Mouse (Mus musculus) lung, postnatal 4 days (tissue): ENCODE measurements at regions not wholly inside any gene's neighbourhood (a gene's known extent, or its start where the extent isn't known, plus 50 kb on each side); places are given as distances from the start of the nearest gene placed in this dataset.
"Not testable (repeated sequence)": the region's sequence is repeated elsewhere in the genome, so short reads cannot be mapped to it uniquely, and the experiment has no call there.

Experiments
- DNase-seq, 2 experiments: peaks; one replicate each; pipeline ENCODE4 v3.0.0; 2021

DNA sequence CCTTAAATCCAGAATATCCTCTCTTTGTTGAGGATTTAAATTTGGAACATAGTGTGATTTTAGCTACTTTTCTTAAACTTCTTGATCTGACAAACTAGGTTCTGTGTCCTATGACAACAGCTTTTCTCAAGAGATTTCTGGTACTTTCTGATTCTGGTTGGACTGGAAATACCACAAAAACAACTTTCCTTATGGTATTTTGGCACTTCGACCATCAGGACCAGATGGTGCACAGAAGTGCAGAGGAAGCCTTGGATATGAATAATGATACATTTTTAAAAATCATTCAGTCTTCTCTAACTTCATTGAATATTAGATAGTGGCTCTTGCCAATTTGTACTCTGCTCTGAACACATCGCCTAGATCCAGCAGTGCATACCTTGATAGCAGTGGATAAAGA, 303.8 kb upstream of the Flrt2 start:
- DNase-seq: no peak

DNA sequence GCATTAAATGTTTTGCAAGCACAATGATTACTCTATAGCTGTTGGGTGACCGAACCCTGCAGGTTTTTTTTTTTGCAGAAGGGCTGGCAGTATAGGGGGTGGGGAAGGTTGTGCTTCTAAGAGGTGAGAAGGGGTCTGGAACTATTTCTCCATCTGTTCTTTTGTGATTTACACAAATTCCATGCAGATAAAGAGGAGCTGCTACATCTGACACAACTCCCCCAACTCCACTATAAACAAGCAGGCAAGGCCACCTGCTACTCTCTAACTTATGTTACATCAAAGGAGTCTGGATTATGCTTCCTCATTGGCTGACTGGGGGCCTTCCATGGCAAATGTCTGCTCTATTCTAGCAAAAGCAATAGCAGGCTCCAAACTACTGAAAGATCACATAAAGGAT, 299.2 kb upstream of the Flrt2 start:
- DNase-seq: no peak

DNA sequence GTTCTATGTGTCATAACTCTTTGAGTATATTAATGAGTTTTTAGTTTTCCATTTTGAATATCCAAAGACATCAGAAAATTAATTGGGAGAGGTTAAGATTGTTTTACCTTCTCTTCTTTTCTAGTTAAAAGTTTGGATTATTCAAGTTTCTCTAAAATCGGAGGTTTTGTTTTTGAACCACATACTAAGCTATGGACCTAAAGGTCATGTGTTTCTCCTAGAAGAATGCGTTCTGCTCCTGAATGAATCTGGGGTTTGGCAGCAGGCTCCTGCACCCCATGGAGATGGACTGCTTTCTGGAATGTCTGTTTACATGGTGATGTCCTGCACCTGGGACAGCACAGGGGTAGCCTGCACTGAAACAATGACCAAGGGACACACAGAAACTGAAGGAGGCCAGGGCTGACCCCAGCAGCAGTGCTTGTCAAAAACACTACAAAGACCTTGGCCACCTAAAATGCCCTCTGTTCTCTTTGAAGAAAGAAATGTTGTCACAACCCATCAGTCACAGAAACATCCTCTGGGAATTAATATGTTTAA, 297.0 kb upstream of the Flrt2 start:
- no peak for DNase-seq

DNA sequence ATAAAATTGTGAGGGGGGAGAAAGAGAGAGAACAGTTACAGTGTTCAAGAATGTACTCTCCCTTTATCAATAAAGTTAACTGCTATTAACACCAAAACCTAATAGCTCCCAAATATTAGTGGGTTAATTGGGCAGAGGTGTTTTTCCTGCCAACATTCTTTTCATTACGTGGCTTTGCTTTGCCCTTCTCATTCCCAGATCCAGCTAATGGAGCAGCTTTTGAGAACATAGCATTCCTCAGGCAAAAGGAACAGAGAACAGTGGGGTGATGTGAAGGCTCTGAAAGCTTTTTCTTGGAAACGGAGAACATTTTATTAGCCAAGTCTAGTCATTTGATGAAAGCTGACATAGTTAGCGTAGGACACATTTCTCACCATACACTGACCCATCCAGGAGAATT, 271.2 kb upstream of the Flrt2 start:
- no peak for DNase-seq

DNA sequence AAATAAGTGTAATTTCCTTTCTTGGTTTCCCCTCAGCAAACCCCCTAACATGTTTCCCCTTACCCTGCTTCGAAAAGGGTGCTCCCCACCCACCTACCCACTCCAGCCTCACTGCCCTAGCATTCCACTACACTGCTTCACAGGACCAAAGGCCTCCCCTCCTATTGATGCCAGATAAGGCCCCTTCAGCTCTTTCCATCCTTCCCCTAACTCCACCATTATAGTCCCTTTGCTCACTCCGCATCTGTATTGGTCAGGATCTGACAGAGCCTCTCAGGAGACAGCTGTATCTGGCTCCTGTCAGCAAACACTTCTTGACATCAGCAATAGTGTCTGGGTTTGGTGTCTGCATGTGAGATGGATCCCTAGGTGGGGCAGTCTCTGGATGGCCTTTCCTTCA, 267.3 kb upstream of the Flrt2 start:
- no peak for DNase-seq

DNA sequence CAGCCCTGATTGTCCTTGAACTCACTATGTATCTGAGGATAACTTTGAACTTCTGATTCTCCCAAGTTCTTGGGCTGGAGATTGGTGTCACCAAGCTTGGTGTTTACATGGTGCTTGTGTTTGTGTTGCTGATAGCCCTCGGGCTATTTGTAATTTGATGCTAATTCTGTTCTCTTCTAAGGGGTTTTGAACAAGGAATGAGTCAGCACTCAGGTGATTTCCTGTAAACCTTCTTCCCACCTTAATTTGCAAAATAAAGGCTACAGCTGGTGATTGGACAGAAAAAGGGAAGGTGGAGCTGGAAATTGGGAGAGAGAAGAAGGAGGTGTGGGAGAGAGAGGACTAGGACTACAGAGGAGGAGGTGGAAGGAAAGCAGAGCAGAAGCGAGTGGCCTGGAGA, 254.8 kb upstream of the Flrt2 start:
- no peak for DNase-seq

GRCm38 (mm10) chr12:95457480-95457879, 234.5 kb upstream of the Flrt2 start:
- DNase-seq: no peak

- DNase-seq: no peak
Observed at GRCm38 (mm10) chr12:95466502-95467490, 225.2 kb upstream of the Flrt2 start.

- DNase-seq: no peak
Observed at GRCm38 (mm10) chr12:95469897-95470296, 222.1 kb upstream of the Flrt2 start.

DNA sequence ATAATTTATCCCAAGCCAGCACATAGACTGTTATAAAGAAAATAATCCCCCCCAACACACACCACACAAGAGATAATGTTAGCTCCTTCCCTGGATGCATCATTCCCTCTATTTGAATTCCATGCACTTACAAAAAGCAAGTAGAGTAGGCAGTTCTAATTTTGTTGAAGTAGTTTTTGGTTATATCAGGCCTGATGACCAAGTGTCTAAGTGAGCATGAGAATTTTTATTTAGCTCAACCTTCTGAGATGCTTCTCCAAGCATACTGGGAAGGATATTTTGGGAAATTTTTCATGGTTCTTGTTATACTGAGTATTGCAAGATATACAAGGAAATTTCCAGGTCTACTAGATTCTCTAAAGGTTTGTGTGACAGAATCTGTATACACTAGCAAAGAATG, 205.5 kb upstream of the Flrt2 start:
- no peak for DNase-seq

GRCm38 (mm10) chr12:95488371-95488770, 203.7 kb upstream of the Flrt2 start:
- DNase-seq: no peak

GRCm38 (mm10) chr12:95489374-95489773, 202.7 kb upstream of the Flrt2 start:
- no peak for DNase-seq

DNA sequence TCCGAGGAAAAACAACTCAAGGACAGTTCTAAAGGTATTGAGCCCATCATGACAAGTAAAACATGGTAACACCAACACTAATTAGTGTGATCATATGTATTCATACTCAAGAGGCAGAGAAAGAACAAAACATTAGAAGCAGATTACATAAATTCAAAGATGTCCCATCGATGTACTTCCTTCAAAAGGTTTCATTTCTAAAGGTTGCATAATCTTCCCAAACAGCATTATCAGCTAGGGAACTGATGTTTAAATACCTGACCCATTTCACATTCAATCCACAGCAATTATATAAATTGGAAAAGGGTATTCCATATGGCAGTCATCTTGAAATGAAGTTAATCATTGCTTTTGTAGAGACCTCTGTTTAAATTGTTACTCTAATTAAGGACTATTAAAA, 202.2 kb upstream of the Flrt2 start:
- DNase-seq: no peak

DNA sequence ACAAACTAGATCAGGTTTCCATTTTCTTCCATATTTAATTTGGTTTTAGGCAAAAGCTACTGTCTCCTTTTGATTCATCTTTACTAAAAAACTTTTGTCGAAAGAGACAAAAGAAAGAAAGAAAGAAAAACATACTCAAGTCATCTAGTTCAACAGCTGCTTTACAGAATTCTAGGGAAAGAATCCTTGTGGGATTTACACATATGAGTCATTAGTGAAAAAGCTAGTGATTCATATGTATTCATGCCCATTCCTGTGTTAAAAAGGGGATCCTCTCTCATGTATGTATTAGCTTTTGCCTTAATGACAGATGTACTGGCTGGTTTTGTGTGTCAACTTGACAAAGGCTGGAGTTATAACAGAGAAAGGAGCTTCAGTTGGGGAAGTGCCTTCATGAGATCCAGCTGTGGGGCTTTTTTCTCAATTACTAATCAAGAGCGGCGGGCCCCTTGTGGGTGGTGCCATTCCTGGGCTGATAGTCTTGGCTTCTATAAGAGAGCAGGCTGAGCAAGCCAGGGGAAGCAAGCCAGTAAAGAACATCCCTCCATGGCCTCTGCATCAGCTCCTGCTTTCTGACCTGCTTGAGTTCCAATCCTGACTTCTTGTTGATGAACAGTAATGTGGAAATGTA, 200.1 kb upstream of the Flrt2 start:
- not testable (repeated sequence) for DNase-seq

DNA sequence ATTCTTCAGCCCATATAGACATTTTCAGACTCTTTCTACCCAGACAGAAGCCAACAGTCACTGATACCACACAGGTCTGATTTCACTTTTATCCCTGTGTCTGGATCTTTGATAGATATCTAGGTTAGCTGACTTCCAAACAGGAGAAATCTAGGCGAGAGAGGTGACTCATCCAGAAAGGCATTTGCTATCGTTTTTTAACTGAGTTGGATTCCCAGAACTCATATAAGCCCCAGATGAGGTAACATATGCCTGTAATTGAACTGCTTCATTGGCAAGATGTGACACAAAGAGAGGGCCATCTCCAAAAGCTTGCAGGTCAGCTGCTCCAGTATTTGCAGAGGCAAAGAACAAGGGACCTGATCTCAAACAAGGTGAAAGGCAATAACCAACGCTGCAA, 190.6 kb upstream of the Flrt2 start:
- no peak for DNase-seq

GRCm38 (mm10) chr12:95520008-95520407, 172.0 kb upstream of the Flrt2 start:
- DNase-seq: no peak

DNA sequence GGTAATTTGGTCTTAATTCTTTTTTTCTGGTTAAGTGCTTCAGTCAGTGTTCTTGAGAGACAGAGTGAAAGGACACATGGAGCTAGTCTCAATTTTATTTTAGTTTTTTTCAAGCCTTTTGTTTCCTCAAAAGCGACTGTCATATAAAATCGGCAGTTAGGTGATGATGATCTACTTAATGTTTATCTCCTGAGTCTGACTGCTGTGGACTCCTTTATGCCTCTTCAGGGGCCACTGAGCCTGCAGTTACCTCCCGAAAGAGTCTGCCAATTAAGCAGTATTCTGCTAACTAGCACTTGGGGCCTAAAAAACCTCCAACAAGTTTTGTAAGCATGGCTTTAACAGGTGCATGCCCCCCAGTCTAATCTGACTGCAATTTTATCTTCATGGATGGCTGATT, 170.0 kb upstream of the Flrt2 start:
- DNase-seq: no peak

DNA sequence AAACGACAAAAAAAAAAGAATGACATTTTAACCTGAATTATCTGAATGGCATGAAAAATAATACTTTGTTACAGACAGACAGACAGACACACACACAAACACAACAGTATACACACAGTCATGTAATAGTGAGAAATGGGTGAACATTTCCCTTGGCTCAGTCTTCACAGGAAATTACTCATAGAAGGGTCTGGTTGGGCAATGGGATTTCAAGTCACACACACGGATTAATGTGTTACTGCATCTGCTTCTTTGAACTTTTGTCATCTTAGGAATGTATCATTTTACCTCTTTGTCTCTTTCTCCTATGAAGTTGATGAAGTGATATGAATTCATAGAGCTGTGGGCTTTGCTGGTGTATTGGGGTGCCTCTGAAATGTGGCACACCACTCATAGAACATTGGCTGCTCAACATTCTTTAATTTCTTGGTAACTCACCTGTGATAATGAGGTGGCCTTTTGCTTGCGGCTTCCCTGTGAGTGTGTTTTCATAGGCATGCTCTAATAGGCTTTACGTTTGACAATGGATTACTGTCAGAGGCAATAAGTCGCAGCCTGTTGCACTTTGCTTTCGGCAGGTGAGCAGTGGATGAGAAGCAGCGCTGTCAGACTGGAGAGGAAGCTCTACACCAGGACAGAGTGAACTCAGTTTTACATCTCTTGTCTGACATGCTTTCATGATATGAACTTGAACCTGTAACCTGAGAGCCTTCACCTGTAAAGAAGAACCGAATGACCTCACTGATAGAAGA, 158.0 kb upstream of the Flrt2 start:
- no peak for DNase-seq

DNA sequence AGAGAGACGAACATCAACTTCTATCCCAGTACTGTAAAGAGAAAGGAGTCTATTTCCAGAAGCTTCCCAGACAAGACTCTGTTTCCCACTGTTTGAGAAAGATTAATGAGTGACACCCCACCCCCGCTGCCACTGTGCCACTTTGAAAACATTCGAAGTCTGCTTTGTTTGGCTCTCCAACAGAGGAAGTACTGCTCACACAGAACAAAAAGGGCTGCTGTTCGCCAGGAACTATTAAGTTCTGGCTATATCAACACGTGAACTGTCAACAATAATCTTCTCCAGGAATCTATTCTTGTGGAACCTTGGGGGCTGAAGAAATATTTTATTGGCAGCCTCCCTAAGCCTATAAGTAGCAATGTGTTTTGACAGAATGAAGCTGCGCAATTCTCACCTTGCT, 144.7 kb upstream of the Flrt2 start:
- DNase-seq: peak; percentile 4 to 20

DNA sequence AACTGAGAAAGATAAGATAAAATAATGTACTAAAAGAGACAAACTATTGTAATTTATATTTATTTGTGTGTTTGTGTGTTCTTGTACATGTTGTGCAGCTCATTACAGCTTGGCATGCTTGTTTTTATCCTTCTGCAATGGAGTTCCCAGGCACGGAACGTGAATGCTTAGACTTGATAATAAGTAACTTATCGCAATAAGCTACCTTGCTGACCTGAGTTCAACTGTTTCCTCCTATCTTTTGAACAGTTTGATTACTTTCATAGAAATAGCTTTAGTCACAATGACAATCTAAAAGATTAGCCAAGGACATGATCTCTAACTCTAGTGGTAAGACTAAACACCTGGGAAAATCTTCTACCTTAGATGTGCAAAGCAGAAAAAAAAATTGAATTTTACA, 138.9 kb upstream of the Flrt2 start:
- DNase-seq: no peak

GRCm38 (mm10) chr12:95558706-95559406, 133.2 kb upstream of the Flrt2 start:
- no peak for DNase-seq

DNA sequence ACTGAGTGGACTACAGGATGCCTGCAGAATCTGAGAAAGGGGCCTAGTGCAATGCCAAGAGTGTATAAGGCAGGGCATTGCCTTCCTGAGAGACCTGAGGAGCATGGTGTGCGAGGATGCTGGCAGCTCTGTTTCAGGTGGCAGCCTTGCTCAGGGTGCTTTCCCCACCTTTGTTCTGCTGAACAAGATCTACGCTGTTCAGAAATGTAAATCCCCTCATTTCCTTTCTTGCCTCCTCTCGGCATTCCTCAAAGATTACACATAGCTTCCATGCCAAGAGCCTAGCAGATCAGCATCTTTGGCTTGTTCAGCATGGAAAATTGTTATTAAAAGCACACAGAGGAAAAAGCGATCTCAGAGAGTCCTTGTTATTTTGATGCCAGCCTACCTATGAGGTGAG, 128.6 kb upstream of the Flrt2 start:
- DNase-seq: no peak

DNA sequence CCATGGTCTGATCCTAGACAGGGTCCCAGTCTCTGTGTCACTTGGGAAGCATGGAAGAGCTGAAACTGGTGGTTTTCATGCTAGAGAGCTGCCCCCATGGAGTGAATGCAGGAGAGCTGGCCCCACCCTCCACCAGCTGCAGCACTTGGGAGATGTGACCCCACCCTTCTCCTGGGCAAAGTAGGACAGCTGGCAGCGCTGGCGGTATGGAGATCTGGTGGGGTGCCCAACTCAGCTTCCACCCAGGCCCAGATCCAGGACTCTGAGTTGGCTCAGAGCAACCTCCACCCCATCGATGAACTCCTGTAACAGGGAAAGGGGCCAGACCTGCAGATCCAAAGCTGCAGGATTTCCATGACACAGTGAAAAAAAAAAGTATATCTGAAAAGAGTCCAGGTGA, 115.3 kb upstream of the Flrt2 start:
- peak in 1 of 2 experiments; percentile 12 for DNase-seq
